Mouse (Mus musculus) thymus, postnatal 14 days (tissue): ENCODE measurements around the gene Tbx1.
"Not testable (repeated sequence)": the region's sequence is repeated elsewhere in the genome, so short reads cannot be mapped to it uniquely, and the experiment has no call there.

Source experiments
- DNase-seq: peaks from one replicate; pipeline ENCODE4 v3.0.0; 2021

Tbx1 gene

DNA sequence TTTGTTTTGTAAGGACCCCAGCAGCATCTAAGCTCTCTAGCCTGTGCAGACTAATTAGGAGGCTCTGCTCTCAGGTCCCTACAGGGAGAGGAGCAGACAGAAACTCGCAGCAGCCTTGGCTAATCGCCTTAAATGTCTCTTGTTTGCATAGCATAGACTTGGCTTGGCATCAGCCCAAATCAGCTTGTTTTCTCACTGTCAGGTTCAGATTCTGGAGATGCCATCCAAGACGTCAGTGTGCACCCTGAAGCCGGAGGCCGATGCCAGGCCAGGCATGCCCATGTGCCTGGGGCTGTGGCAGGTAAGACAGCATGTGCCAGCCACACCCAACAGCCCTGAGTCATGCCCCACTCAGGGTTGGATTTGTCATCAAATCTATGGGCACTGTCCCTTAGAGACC is 42.6 kb downstream of the Tbx1 start:
- DNase-seq, result no peak

GRCm38 (mm10) chr16:18543151-18543829 is 47.2 kb downstream of the Tbx1 start:
- no peak for DNase-seq

DNA sequence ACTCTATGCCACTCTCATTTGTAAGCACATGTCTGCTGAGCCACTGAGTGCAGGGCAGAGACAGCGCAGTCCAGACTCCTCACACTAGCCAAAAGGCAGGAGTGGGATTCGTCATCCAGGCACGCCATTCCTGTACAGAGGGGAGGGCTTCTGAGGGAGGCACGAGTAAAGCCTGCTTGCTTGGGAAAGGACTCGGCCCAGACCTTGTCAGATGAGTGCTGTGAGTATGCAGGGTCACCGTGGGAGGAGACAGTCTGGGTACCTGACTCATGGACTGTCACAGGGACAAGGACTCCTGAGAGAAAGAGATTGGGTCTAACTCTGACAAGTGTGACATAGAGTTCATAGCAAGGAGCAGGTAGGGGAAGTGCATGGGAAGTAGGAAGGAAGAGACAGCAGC is 51.2 kb downstream of the Tbx1 start:
- no peak for DNase-seq

DNA sequence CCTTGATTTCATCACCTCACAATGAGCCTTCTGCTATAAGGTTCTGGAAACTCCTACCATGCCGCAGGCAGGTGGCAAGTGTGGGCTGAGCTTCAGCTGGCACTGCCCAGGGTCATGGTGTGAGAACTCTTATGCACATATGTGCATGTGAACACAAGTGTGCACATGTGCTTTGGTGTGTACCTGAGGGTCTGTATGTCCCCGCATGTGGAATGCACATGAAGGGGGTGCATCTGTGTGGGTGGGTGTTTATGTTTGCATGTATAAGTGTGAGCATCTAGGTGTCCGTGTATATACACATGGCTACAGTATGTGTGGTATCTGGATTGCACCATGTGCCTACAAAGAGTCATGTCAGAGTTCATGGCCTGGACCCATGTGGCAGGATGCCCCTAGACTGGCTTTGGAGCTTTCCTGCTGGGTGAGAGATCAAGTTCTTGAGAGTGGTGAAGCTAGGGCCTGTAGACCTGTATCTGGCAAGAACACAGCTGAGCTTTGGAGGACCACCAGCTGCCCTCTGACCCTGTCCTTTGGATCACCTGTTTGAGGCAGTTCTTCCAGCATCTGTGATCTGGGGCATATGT is 53.0 kb downstream of the Tbx1 start:
- no peak for DNase-seq

- not testable (repeated sequence) for DNase-seq
These were observed 57.4 kb downstream of the Tbx1 start for GRCm38 (mm10) chr16:18533061-18533460.
